Mouse (Mus musculus) midbrain, postnatal 0 days (tissue): ENCODE results near the gene H2afv. TPM values are rescaled to one million over a fixed set of nuclear protein-coding genes. Genes with fewer than 3 reads are reported as not detected.

Experiments used
- ATAC-seq: fragments of 200-750 bp; cut with Nextera tagmentation; 2 replicates; pipeline ENCODE4 v1.8.0; 2017; ENCODE audit warnings: moderate number of reproducible peaks, mild to moderate bottlenecking, moderate TSS enrichment, moderate library complexity; ENCODE audit not compliant: low FRiP score
- DNase-seq: peaks from one replicate; pipeline ENCODE4 v3.0.0-alpha.2; 2015; ENCODE audit warnings: low spot score
- H3K27ac ChIP-seq: fragments of 300-500 bp; sonication (generic); 2 replicates; pipeline ENCODE4 v1.5.1; 2014; ENCODE audit warnings: low read depth, mild to moderate bottlenecking, low read length, mixed read lengths
- H3K27me3 ChIP-seq: fragments of 300-500 bp; sonication (generic); 2 replicates; pipeline ENCODE4 v1.6.1; 2014; ENCODE audit warnings: low read length, control low read depth, mixed read lengths; ENCODE audit not compliant: insufficient read depth
- H3K36me3 ChIP-seq: fragments of 300-500 bp; sonication (generic); 2 replicates; pipeline ENCODE4 v1.6.1; 2014; ENCODE audit warnings: low read length, control low read depth, mixed read lengths; ENCODE audit not compliant: insufficient read depth
- H3K4me1 ChIP-seq: fragments of 300-500 bp; sonication (generic); 2 replicates; pipeline ENCODE4 v1.6.1; 2014; ENCODE audit warnings: mild to moderate bottlenecking, control low read depth, antibody characterized with exemption, low read length, mixed read lengths; ENCODE audit not compliant: insufficient read depth
- H3K4me2 ChIP-seq: fragments of 300-500 bp; sonication (generic); 2 replicates; pipeline ENCODE4 v1.6.1; 2014; ENCODE audit warnings: low read depth, mild to moderate bottlenecking, low read length, mixed read lengths; ENCODE audit not compliant: poor library complexity, severe bottlenecking
- H3K4me3 ChIP-seq: fragments of 300-500 bp; sonication (generic); 2 replicates; pipeline ENCODE4 v1.5.1; 2014; ENCODE audit warnings: low read depth, mild to moderate bottlenecking, low read length, moderate library complexity
- H3K9ac ChIP-seq: fragments of 300-500 bp; sonication (generic); replicated peaks from 2 replicates; pipeline ENCODE4 v1.6.1; 2014; ENCODE audit warnings: mild to moderate bottlenecking, low read length, moderate library complexity, mixed read lengths; ENCODE audit not compliant: poor library complexity, severe bottlenecking
- H3K9me3 ChIP-seq: fragments of 300-500 bp; sonication (generic); 2 replicates; pipeline ENCODE4 v1.6.1; 2016; ENCODE audit warnings: low read length, control low read depth
- CTCF ChIP-seq: IDR thresholded peaks from 2 replicates; pipeline ENCODE4 v1.5.1; 2016; ENCODE audit warnings: antibody characterized with exemption, mild to moderate bottlenecking
- WGBS: fragments of 180-500 bp; shearing (Covaris S2); extraction: QIAGEN DNeasy Blood & Tissue Kit; methylation state at CpG from one replicate; pipeline ENCODE4 v1.1.7; 2014; 5-methylcytosine and 5-hydroxymethylcytosine counted together
- polyA plus RNA-seq: library from polyadenylated mRNA; unstranded; fragments of >200 nt; fragmentation: Nextera tagmentation; extraction: Ambion mirVana; gene quantifications from 2 replicates; pipeline ENCODE4 v1.2.1, GENCODE M21; 2015
- total RNA-seq: library from RNA; depleted of rRNA; stranded (reverse); fragments of >200 nt; gene quantifications from 2 replicates; pipeline ENCODE4 v1.2.3, GENCODE M21; 2014; rRNA removed

Gene H2afv
- total RNA-seq (46.2 and 57.2 TPM in 2 replicates), polyA plus RNA-seq (133 and 142 TPM in 2 replicates)

- ATAC-seq (peak; percentile 99), DNase-seq (peak; percentile 100)
- Histone ChIP-seq H3K4me1 (no peaks in the 10 kb centered on the region), H3K27ac (peak within 1 kb of the TSS; percentile 94), H3K36me3 (no peaks in the 10 kb centered on the region), H3K9me3 (no peaks in the 10 kb centered on the region), H3K9ac (peak within 1 kb of the TSS; percentile 77), H3K4me3 (peak within 1 kb of the TSS; percentile 81), H3K27me3 (no peaks in the 10 kb centered on the region), H3K4me2 (peak within 1 kb of the TSS; percentile 54)
- WGBS: under 1% methylated on average over 75 of the region's 80 CpGs
- TF ChIP-seq CTCF: peak; percentile 68
Measured at GRCm38 (mm10) chr11:6444077-6444853, at the start of gene H2afv. H2afv (minus strand) TSS chr11:6444443.

DNA sequence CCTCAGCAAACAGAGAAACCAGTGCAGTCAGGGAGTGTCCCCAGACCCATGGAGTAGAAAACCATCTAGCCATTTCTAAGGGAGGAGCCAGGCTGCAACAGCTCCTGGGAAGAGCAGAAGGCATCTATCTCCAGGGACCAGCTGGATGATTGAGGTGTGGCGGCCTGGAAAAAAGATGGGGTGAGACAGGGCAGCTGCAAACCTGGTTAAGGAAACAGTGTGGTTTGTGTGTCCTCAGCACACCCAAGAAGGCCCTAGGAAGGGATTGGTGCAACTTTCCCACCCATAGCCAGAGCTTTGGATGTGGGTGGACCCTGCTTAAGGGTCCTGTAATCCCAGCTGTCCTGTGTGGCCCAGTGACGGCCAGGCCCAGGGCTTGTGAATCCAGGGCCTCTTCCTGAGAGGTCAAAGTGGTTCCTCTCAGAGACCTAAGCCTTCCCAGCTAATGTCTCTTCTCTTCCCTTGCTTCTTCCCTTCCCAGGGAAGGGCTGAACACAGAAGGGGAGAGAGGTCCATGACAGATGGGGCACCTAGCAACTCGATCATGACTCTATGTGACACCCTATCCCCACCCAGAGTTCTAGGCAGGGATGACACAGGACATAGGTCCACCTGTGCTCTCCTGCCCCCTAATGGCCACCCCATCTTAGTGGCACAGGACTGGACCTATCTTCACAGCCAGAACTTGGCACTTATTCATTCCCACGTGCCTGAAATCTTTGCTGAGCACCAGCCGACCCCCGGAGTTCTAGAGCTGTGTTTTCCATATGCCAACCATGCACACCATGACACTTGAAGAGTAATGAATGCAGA is 45.7 kb upstream of the H2afv start:
- Histone ChIP-seq H3K9ac (no peak overlapping the region), H3K36me3 (no peaks in the 10 kb centered on the region), H3K4me3 (no peak overlapping the region), H3K4me1 (no peaks in the 10 kb centered on the region), H3K27ac (no peak overlapping the region), H3K27me3 (no peaks in the 10 kb centered on the region), H3K9me3 (no peaks in the 10 kb centered on the region), H3K4me2 (no peak overlapping the region)
- peak; percentile 66 for DNase-seq
- no peak for ATAC-seq
- 55% methylated on average over 6 of the region's 6 CpGs for WGBS
- peak; percentile 44 for TF ChIP-seq CTCF

- Histone ChIP-seq H3K36me3 (no peaks in the 10 kb centered on the region), H3K4me3 (no peak overlapping the region), H3K9ac (no peak overlapping the region), H3K9me3 (no peaks in the 10 kb centered on the region), H3K27me3 (no peaks in the 10 kb centered on the region), H3K27ac (no peak overlapping the region), H3K4me2 (no peak overlapping the region), H3K4me1 (no peaks in the 10 kb centered on the region)
- WGBS: 67% methylated on average over 7 of the region's 7 CpGs
- DNase-seq (peak; percentile 69), ATAC-seq (no peak)
- no peak for TF ChIP-seq CTCF
Measured at GRCm38 (mm10) chr11:6489257-6489656, 45.0 kb upstream of the H2afv start.

DNA sequence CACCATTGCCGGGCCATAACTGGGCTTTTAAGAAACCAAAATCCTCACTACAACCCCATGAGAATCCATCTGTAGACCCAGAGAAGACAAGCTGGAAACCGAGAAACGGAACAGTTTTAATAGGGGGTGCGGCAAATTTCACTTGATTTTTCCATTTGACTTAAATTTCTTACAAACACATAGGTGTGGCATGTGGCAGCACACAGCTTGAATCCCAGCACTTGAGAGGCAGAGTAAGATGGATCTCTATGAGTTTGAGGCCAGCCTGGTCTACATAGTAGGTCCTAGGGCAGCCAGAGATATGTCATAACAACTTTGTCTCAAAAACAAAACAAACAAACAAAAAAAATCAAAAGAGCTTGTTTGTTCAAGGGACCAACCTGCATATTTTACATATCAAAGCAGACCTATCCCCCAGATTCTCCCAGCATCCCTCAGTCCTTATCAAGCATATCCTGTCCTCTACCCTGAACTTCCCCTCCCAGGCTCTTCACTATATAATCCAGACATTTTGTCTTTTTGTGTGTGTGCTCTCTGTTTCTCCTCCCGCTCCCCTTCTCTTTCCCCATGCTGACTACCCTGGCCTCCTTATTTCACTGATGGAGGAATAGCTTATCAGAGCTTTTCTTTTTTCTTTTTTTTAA is 43.9 kb upstream of the H2afv start:
- Histone ChIP-seq H3K9me3 (no peaks in the 10 kb centered on the region), H3K27me3 (no peaks in the 10 kb centered on the region), H3K4me1 (no peaks in the 10 kb centered on the region), H3K36me3 (no peaks in the 10 kb centered on the region), H3K9ac (no peak overlapping the region), H3K27ac (no peak overlapping the region), H3K4me3 (no peak overlapping the region), H3K4me2 (no peak overlapping the region)
- no peak for ATAC-seq
- TF ChIP-seq CTCF: no peak
- 97% methylated on average over 5 of the region's 5 CpGs for WGBS
- DNase-seq: no peak

DNA sequence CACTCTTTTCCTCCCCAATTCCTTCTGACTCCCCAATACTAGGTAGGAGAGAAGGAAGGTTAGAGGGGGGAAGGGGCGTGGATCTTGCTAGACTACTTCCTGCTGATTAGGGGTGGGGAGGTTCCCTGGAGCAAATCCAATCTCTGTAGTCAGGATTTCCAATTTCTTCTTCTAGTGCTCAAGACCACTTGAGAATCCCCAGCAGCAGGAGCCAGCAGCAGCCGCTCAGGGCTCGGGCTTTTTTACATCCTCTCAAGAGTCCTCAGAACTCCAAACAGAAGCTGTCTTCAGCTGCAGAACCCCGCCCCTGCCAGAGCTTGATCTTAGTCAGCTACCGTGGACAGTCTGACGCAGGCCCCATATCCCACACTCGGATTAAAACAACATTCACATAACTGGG is 43.3 kb upstream of the H2afv start:
- H3K27me3 ChIP-seq: no peaks in the 10 kb centered on the region
- TF ChIP-seq CTCF: no peak
- no peak overlapping the region for H3K27ac ChIP-seq
- ATAC-seq: no peak
- no peak overlapping the region for H3K4me2 ChIP-seq
- no peak overlapping the region for H3K9ac ChIP-seq
- DNase-seq: no peak
- 45% methylated on average over 7 of the region's 7 CpGs for WGBS
- H3K4me1 ChIP-seq: no peaks in the 10 kb centered on the region
- H3K9me3 ChIP-seq: no peaks in the 10 kb centered on the region
- H3K36me3 ChIP-seq: no peaks in the 10 kb centered on the region
- no peak overlapping the region for H3K4me3 ChIP-seq
